Mouse (Mus musculus) CD4-positive naive resting alpha-beta T cell, adult 76 days (primary cell): ENCODE measurements around the gene Mmp23. TPM values are rescaled to one million over a fixed set of nuclear protein-coding genes. Genes with fewer than 3 reads are reported as not detected.

Experiments used
- total RNA-seq: library from RNA; stranded (reverse); gene quantifications from one replicate; pipeline ENCODE4 v1.2.4, GENCODE M21; 2023

Mmp23 gene
- total RNA-seq, result not detected

GRCm38 (mm10) chr4:155653086-155653450, at the start of gene Mmp23:
Gene Mmp23 (minus strand): TSS chr4:155653384.

GRCm38 (mm10) chr4:155694111-155694481, 40.9 kb upstream of the Mmp23 start, which contains the start of gene Fndc10:
Gene Fndc10 (plus strand): TSS chr4:155694342.

GRCm38 (mm10) chr4:155668689-155669597, 15.8 kb upstream of the Mmp23 start, which contains the start of gene Mib2:
Gene Mib2 (minus strand): TSS chr4:155669198.

GRCm38 (mm10) chr4:155645308-155645707, 7.9 kb downstream of the Mmp23 start, which contains the start of gene Gm10563:
Gene Gm10563 (minus strand): TSS chr4:155645408.

GRCm38 (mm10) chr4:155624338-155625291, 28.6 kb downstream of the Mmp23 start, which contains the start of gene Cdk11b:
Gene Cdk11b (plus strand): TSS chr4:155624854.

GRCm38 (mm10) chr4:155601091-155601996, 51.8 kb downstream of the Mmp23 start, which contains the start of gene Slc35e2:
Gene Slc35e2 (plus strand): TSS chr4:155601416.

Other genes with a start within 250 kb of the Mmp23 start
- 0.70 TPM for gene Cfap74, start 244.2 kb downstream of the Mmp23 start, total RNA-seq
- not detected for gene Tmem52, start 184.3 kb downstream of the Mmp23 start, total RNA-seq
- 275 TPM for gene Gnb1, start 162.0 kb downstream of the Mmp23 start, total RNA-seq
- 46.9 TPM for gene Nadk, start 91.0 kb downstream of the Mmp23 start, total RNA-seq
- gene Slc35e2, start 52.0 kb downstream of the Mmp23 start, total RNA-seq, result 34.9 TPM
- gene Cdk11b, start 28.5 kb downstream of the Mmp23 start, total RNA-seq, result 204 TPM
- not detected for gene Gm10563, start 8.0 kb downstream of the Mmp23 start, total RNA-seq
- gene Mib2, start 15.8 kb upstream of the Mmp23 start, total RNA-seq, result 35.2 TPM
- gene Fndc10, start 41.0 kb upstream of the Mmp23 start, total RNA-seq, result 8.0 TPM
- 69.3 TPM for gene Ssu72, start 51.4 kb upstream of the Mmp23 start, total RNA-seq
- gene Tmem240, start 81.4 kb upstream of the Mmp23 start, total RNA-seq, result 1.2 TPM
- 52.2 TPM for gene Atad3a, start 107.7 kb upstream of the Mmp23 start, total RNA-seq
- gene Vwa1, start 121.3 kb upstream of the Mmp23 start, total RNA-seq, result not detected
- gene Tmem88b, start 132.5 kb upstream of the Mmp23 start, total RNA-seq, result not detected
- gene Ankrd65, start 137.1 kb upstream of the Mmp23 start, total RNA-seq, result not detected
- gene Mrpl20, start 149.5 kb upstream of the Mmp23 start, total RNA-seq, result 36.7 TPM
- 283 TPM for gene Ccnl2, start 159.1 kb upstream of the Mmp23 start, total RNA-seq
- 73.2 TPM for gene Aurkaip1, start 177.9 kb upstream of the Mmp23 start, total RNA-seq
- gene Mxra8, start 186.3 kb upstream of the Mmp23 start, total RNA-seq, result 3.2 TPM
- 67.2 TPM for gene Dvl1, start 194.0 kb upstream of the Mmp23 start, total RNA-seq
- 1.6 TPM for gene Tas1r3, start 210.0 kb upstream of the Mmp23 start, total RNA-seq
- 9.6 TPM for gene Cptp, start 216.1 kb upstream of the Mmp23 start, total RNA-seq
- 49.4 TPM for gene Ints11, start 216.2 kb upstream of the Mmp23 start, total RNA-seq
- gene Pusl1, start 238.4 kb upstream of the Mmp23 start, total RNA-seq, result 33.6 TPM
- gene Acap3, start 238.4 kb upstream of the Mmp23 start, total RNA-seq, result 46.6 TPM